In the genomic region with DNA sequence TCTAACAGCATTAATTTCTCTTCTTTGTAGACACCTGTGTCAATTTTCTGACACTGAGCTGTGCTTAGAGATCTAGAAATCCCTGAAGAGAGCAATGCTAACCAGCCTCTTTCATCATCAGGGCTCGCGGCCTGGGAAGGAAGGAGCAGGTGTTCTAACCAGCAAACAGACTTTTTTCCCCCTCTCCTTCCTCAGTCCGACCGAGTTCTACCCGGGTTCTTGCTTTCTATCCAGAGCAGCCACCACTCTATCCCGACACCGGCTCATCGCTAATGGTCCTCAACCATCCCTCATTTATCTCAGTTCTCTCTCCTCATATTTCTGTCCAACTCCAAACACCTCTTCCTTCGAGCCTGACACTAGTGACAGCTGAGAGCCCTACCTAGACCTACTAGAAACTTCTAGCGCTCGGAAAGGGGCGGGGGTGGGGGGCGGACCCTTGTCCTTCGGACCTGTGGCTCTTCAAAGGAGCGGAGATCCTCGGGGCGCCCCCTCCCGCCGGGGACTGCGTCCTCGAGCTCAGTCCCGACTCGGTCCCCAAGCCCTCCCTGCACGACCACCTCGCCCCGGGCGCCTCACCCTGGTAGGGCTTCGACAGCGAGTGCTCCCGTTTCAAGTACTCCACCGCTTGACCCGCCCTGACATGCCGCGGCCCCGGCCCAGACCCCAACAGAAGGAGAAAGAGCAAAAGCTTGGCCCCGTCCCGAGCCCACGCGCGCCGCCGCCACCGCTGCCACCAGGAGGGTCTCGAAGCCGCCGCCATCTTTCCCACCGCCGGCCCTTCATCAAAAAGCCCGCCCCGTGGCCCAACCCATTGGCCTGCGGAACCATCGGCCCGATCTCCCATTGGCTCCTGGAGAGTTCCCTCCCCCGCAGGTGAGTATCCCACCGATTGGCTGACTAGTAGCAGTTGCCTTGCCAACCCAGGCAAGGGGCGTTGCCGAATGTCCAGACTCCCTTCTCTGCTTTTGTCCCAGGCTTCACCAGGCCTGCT, we compare ENCODE assay signal across 8 mouse cellular contexts. TPM values are rescaled to one million over a fixed set of nuclear protein-coding genes. Genes with fewer than 3 reads are reported as not detected.
DNase-seq lines count a peak whose midpoint lies in the region; ATAC-seq and TF ChIP-seq lines count a peak whose summit lies in the region.

A gene (minus strand): TSS at position 801 of the 994 bp plus-strand sequence.

- H3K27ac ChIP-seq in bone marrow macrophage, adult 2 months (ENCODE audit: insufficient read depth, low read depth, low read length) = peak within 1 kb of the TSS; percentile 97
- H3K27ac ChIP-seq in embryonic fibroblast, embryonic 13.5 days (ENCODE audit: insufficient read depth, low read length) = 0 out of 2 replicates have a peak within 1 kb of the TSS, but pooled peaks have one; percentile 4
- H3K27ac ChIP-seq in kidney, embryonic 14.5 days (ENCODE audit: low read depth, low read length) = 0 out of 2 replicates have a peak within 1 kb of the TSS, but pooled peaks have one; percentile 63
- H3K27ac ChIP-seq in limb, embryonic 15.5 days = peak within 1 kb of the TSS; percentile 64

- peak within 1 kb of the TSS; percentile 82 for H3K4me3 ChIP-seq in bone marrow macrophage, adult 2 months (ENCODE audit: insufficient read depth, low read length)
- peak within 1 kb of the TSS; percentile 78 for H3K4me3 ChIP-seq in embryonic fibroblast, embryonic 13.5 days (ENCODE audit: insufficient read depth, low read length)
- peak within 1 kb of the TSS; percentile 86 for H3K4me3 ChIP-seq in kidney, embryonic 14.5 days (ENCODE audit: low read length)
- peak within 1 kb of the TSS; percentile 74 for H3K4me3 ChIP-seq in limb, embryonic 15.5 days

- under 1% methylated on average over 49 of the region's 57 CpGs for WGBS in kidney, embryonic 14.5 days
- under 1% methylated on average over 57 of the region's 57 CpGs for WGBS in limb, embryonic 15.5 days

- peak within 1 kb of the TSS; percentile 80 for H3K4me2 ChIP-seq in kidney, embryonic 14.5 days (replicated peaks; ENCODE audit: low read depth, low read length)
- H3K4me2 ChIP-seq in limb, embryonic 15.5 days = peak within 1 kb of the TSS; percentile 70

- peaks cover 18% of the 10 kb centered on the region for H3K4me1 ChIP-seq in bone marrow macrophage, adult 2 months (ENCODE audit: control insufficient read depth, insufficient read depth, low read length)
- H3K4me1 ChIP-seq in embryonic fibroblast, embryonic 13.5 days (ENCODE audit: control insufficient read depth, insufficient read depth, low read length) = peaks cover 5% of the 10 kb centered on the region
- no peaks in the 10 kb centered on the region for H3K4me1 ChIP-seq in kidney, embryonic 14.5 days (ENCODE audit: control insufficient read depth, insufficient read depth, low read length)
- peaks cover 9% of the 10 kb centered on the region; the same call in 1 of the 2 replicates for H3K4me1 ChIP-seq in limb, embryonic 15.5 days

- no peaks in the 10 kb centered on the region for H3K9me3 ChIP-seq in kidney, embryonic 14.5 days (ENCODE audit: control insufficient read depth, low read length)
- H3K9me3 ChIP-seq in limb, embryonic 15.5 days = no peaks in the 10 kb centered on the region

- peaks cover 13% of the 10 kb centered on the region; the same call in 1 of the 2 replicates for H3K36me3 ChIP-seq in kidney, embryonic 14.5 days (ENCODE audit: control insufficient read depth, insufficient read depth, low read length)
- peaks cover 3% of the 10 kb centered on the region; the same call in 1 of the 2 replicates for H3K36me3 ChIP-seq in limb, embryonic 15.5 days

- peak within 1 kb of the TSS; percentile 80 for H3K9ac ChIP-seq in kidney, embryonic 14.5 days (ENCODE audit: low read depth, low read length)
- peak within 1 kb of the TSS; percentile 68 for H3K9ac ChIP-seq in limb, embryonic 15.5 days

- peak; percentile 8; the same call in 1 of the 2 replicates for TF ChIP-seq CTCF in bone marrow macrophage, adult 2 months (IDR thresholded peaks at IDR 0.05; ENCODE audit: low read depth, low read length)
- TF ChIP-seq CTCF in embryonic fibroblast, embryonic 13.5 days (IDR thresholded peaks at IDR 0.05; ENCODE audit: borderline replicate concordance, insufficient read depth, low read length) = no peak

- no peaks in the 10 kb centered on the region for H3K27me3 ChIP-seq in kidney, embryonic 14.5 days (ENCODE audit: control insufficient read depth, insufficient read depth, low read length)
- no peaks in the 10 kb centered on the region for H3K27me3 ChIP-seq in limb, embryonic 15.5 days

- DNase-seq in A20 (ENCODE audit: low read depth, low spot score) = peak; percentile 95
- peak; percentile 95 to 97 for DNase-seq in heart, adult 9 months (ENCODE audit: low spot score in 2 of 2)
- peak; percentile 85 to 88 for DNase-seq in monocyte, adult 2 months (ENCODE audit: low read depth in 1 of 2, low spot score in 2 of 2)
- DNase-seq in spleen, postnatal 36 days (ENCODE audit: low spot score in 2 of 2) = peak; percentile 97

- no peak for TF ChIP-seq POLR2A in bone marrow macrophage, adult 2 months (IDR thresholded peaks at IDR 0.05; ENCODE audit: borderline replicate concordance, low read depth, low read length)
- TF ChIP-seq POLR2A in embryonic fibroblast, embryonic 13.5 days (IDR thresholded peaks at IDR 0.05; ENCODE audit: low read depth, low read length) = peak; percentile 57

- ATAC-seq in kidney, embryonic 14.5 days (ENCODE audit: low FRiP score, low TSS enrichment) = peak; percentile 99
- ATAC-seq in limb, embryonic 15.5 days (ENCODE audit: insufficient number of reproducible peaks, low FRiP score, low TSS enrichment, low read depth) = peak; percentile 99

RNA-seq across cellular contexts. Expression of the gene that starts here (rescaled TPM):
- polyA plus RNA-seq in bone marrow macrophage, adult 2 months (2012; ENCODE audit: insufficient read depth, insufficient read length, missing spikeins) = 38.9 and 40.8 TPM in 2 replicates
- 22.7 and 25.9 TPM in 2 replicates for polyA plus RNA-seq in embryonic fibroblast, embryonic 13.5 days (2011; ENCODE audit: insufficient read length, low read depth, missing spikeins)
- polyA plus RNA-seq in kidney, embryonic 14.5 days (2014; fragmentation: Nextera tagmentation; extraction: Ambion mirVana) = 33.6 and 33.7 TPM in 2 replicates
- polyA plus RNA-seq in limb, embryonic 15.5 days (2015; fragmentation: Nextera tagmentation; extraction: Ambion mirVana) = 45.3 and 46.4 TPM in 2 replicates

Comparison
In these comparisons a context has a peak if more than half of its experiments do, and no peak if none do; other contexts are left out.
1. Peak in every context shown above with its lines: DNase-seq, ATAC-seq, H3K4me3 ChIP-seq and H3K27ac ChIP-seq.
2. H3K27ac ChIP-seq: peak in every context shown above with its lines; median percentile 97 in bone marrow macrophage, adult 2 months; 64 in limb, embryonic 15.5 days; 63 in kidney, embryonic 14.5 days; 4 in embryonic fibroblast, embryonic 13.5 days.